Comparison of ENCODE assay signal across 37 mouse cellular contexts in the genomic region with DNA sequence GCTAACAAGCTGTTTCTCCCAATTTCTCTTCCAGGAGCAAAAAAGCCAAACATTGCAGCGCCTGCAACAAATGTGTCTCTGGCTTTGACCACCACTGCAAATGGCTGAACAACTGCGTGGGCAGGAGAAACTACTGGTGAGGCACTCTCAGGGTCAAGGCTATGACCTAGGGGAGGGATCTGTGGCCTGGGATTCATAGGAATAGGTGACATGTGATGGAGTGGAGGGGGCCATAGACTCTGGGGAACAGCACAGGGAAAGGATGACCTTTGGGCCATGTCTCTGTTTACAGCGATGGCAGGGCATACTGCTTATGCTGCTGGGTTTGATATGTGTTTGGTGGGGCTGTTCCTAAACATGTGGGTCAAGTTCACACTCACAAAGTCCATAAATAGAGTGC. TPM values are rescaled to one million over a fixed set of nuclear protein-coding genes. Genes with fewer than 3 reads are reported as not detected.
"Had no signal": no experiment of that assay in that cellular context is flagged by ENCODE, and none has a peak within 500 bp of the region (broad histone marks: within the 10 kb centered on the region; RNA-seq: fewer than 3 reads in every experiment).

No protein-coding gene starts in this region.

- ATAC-seq: forebrain, embryonic 15.5 days; forebrain, postnatal 0 days; hindbrain, postnatal 0 days; intestine, embryonic 16.5 days had no signal

- H3K27me3 ChIP-seq: forebrain, embryonic 15.5 days; heart, embryonic 12.5 days; hindbrain, embryonic 12.5 days; hindbrain, embryonic 15.5 days; kidney, embryonic 15.5 days; limb, embryonic 13.5 days had no signal

- H3K27ac ChIP-seq: forebrain, embryonic 15.5 days; heart, adult 2 months; hindbrain, embryonic 10.5 days; hindbrain, embryonic 12.5 days; hindbrain, embryonic 15.5 days; hindbrain, postnatal 0 days; kidney, embryonic 15.5 days; kidney, postnatal 0 days; layer of hippocampus, adult 2 months; limb, embryonic 13.5 days had no signal

- H3K4me2 ChIP-seq: forebrain, embryonic 15.5 days; heart, embryonic 12.5 days; hindbrain, embryonic 12.5 days; hindbrain, embryonic 15.5 days; kidney, embryonic 15.5 days; limb, embryonic 13.5 days had no signal

- H3K9ac ChIP-seq: forebrain, embryonic 15.5 days; forebrain, postnatal 0 days; heart, embryonic 12.5 days; hindbrain, embryonic 12.5 days; hindbrain, embryonic 15.5 days; kidney, embryonic 15.5 days; limb, embryonic 13.5 days had no signal

- DNase-seq: forebrain, postnatal 0 days; gastrocnemius, postnatal 14 days; gastrocnemius, postnatal 36 days; heart, adult 2 months; heart, postnatal 10 days; heart, postnatal 4 days; kidney, adult 11 months; kidney, adult 2 months; kidney, adult 9 months; kidney, postnatal 14 days; kidney, postnatal 36 days; left cerebral cortex, postnatal 4 days had no signal

- H3K4me1 ChIP-seq: hindbrain, embryonic 10.5 days; hindbrain, embryonic 12.5 days; hindbrain, embryonic 15.5 days; limb, embryonic 13.5 days had no signal

- H3K4me3 ChIP-seq: forebrain, embryonic 15.5 days; heart, adult 2 months; heart, embryonic 12.5 days; hindbrain, embryonic 10.5 days; hindbrain, embryonic 12.5 days; hindbrain, embryonic 15.5 days; kidney, embryonic 15.5 days; layer of hippocampus, adult 2 months; limb, embryonic 13.5 days had no signal

- H3K36me3 ChIP-seq: forebrain, embryonic 15.5 days; heart, embryonic 12.5 days; hindbrain, embryonic 10.5 days; hindbrain, embryonic 12.5 days; hindbrain, embryonic 15.5 days; kidney, embryonic 15.5 days; limb, embryonic 13.5 days had no signal

- H3K9me3 ChIP-seq: forebrain, embryonic 15.5 days; heart, embryonic 12.5 days; hindbrain, embryonic 10.5 days; hindbrain, embryonic 12.5 days; hindbrain, embryonic 15.5 days; kidney, embryonic 15.5 days; limb, embryonic 13.5 days had no signal

RNA-seq across cellular contexts. Expression of a gene that starts 10.9 kb away (rescaled TPM):
- total RNA-seq: forebrain, postnatal 0 days; gastrocnemius, adult 18-20 months; gastrocnemius, adult 8-10 months; gastrocnemius, postnatal 14 days; gastrocnemius, postnatal 36 days; heart, adult 2 months; heart, postnatal 10 days; heart, postnatal 25 days; heart, postnatal 4 days; hindbrain, postnatal 0 days; layer of hippocampus, adult 2 months; layer of hippocampus, postnatal 10 days; layer of hippocampus, postnatal 25 days; left cerebral cortex, adult 18-20 months; left cerebral cortex, adult 8-10 months; left cerebral cortex, postnatal 10 days; left cerebral cortex, postnatal 25 days; left cerebral cortex, postnatal 4 days had no signal
- polyA plus RNA-seq: forebrain, embryonic 15.5 days; forebrain, postnatal 0 days; heart, adult 2 months; heart, embryonic 12.5 days; heart, embryonic 14.5 days; heart, embryonic 16.5 days; hindbrain, embryonic 10.5 days; hindbrain, embryonic 12.5 days; hindbrain, embryonic 15.5 days; hindbrain, postnatal 0 days; intestine, embryonic 14.5 days; intestine, embryonic 16.5 days; kidney, adult 2 months; kidney, embryonic 15.5 days; kidney, postnatal 0 days; large intestine, adult 2 months; limb, embryonic 11.5 days; limb, embryonic 13.5 days had no signal
